Mouse (Mus musculus) spleen, postnatal 4 days (tissue): ENCODE measurements around the gene Rab5c.

Experiments used
- DNase-seq, 2 experiments: peaks; one replicate each; pipeline ENCODE4 v3.0.0; 2022; ENCODE audit warnings: low spot score in 2 of 2

The Rab5c gene

GRCm38 (mm10) chr11:100754021-100754692, 16.1 kb upstream of the Rab5c start:
- DNase-seq: no peak

- DNase-seq: no peak
Observed at GRCm38 (mm10) chr11:100752294-100752693, 14.3 kb upstream of the Rab5c start.

- no peak for DNase-seq
Observed at GRCm38 (mm10) chr11:100750127-100750526, 12.1 kb upstream of the Rab5c start.

- no peak for DNase-seq
Observed at GRCm38 (mm10) chr11:100749469-100749868, 11.5 kb upstream of the Rab5c start.

GRCm38 (mm10) chr11:100748620-100749019, 10.6 kb upstream of the Rab5c start:
- no peak for DNase-seq

GRCm38 (mm10) chr11:100747114-100747513, 9.1 kb upstream of the Rab5c start:
- DNase-seq: no peak

GRCm38 (mm10) chr11:100746546-100746945, 8.5 kb upstream of the Rab5c start:
- no peak for DNase-seq

GRCm38 (mm10) chr11:100745085-100745484, 7.1 kb upstream of the Rab5c start:
- DNase-seq: peak; percentile 51 to 79

GRCm38 (mm10) chr11:100741348-100741747, 3.3 kb upstream of the Rab5c start:
- no peak for DNase-seq

DNA sequence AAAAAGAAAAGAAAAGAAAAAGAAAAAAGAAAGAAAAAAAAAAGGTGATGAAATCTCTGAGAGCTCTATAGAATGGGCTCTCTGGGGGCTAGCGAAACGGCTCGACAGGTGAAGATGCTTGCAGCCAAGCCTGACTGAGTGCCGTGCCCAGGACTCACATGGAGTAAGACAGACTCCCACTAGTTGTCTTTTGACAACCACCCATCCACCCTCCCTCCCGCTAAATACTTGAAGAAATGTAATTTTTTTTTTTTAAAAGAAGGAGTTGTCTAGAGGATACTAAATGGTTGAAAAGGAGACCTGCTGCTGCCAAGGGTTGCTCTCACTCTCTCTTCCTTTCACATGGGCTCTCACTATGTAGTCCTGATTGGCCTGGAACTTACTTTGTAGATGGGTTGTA, 734 bp upstream of the Rab5c start:
- no peak for DNase-seq

DNA sequence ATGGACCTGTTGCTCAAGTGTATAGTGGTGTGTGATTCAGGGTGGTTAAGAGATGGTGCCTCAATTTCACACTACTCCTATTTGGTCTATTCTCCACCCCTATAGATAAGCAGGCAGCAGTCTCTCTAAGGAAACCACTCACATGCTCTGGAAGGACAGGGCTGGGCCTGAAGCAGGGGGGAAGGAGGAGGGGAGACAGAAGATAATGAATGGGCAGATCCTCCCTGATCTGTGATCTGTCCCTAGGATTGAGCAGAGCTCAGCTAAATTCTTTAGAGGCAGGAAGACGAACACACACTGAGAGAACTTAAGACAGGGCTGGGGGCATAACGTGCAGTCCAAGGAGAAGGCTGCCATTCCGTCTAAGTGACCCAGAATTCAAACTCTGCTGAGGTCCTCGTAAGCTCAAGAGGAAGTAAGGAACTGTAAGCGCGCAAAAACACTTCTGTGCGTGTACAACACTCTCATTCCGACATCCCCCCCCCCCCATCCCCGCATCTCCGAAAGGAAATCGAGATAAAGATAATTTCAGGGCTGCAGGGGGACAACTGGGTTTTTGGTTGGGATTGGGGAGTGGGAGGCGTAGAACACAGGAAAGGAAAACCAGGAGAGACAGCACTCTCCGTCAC, 796 bp downstream of the Rab5c start:
- DNase-seq: peak in 1 of 2 experiments; percentile 46

DNA sequence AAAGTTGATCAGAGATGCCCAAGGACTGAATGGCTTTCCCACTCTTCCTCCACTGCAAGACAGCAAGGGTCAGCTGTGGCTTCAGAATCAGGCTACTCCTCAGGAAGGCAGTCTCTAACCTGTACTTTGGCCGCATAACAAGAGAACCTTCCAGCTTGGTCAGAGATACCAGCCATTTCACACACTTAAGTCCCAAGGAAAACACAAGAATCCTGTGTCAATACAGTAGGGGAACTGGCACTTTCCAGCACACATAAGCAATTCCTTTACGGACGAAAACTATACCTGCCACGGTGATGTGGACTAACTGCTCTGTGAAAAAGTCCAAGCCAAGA, 1.3 kb downstream of the Rab5c start:
- DNase-seq: no peak

DNA sequence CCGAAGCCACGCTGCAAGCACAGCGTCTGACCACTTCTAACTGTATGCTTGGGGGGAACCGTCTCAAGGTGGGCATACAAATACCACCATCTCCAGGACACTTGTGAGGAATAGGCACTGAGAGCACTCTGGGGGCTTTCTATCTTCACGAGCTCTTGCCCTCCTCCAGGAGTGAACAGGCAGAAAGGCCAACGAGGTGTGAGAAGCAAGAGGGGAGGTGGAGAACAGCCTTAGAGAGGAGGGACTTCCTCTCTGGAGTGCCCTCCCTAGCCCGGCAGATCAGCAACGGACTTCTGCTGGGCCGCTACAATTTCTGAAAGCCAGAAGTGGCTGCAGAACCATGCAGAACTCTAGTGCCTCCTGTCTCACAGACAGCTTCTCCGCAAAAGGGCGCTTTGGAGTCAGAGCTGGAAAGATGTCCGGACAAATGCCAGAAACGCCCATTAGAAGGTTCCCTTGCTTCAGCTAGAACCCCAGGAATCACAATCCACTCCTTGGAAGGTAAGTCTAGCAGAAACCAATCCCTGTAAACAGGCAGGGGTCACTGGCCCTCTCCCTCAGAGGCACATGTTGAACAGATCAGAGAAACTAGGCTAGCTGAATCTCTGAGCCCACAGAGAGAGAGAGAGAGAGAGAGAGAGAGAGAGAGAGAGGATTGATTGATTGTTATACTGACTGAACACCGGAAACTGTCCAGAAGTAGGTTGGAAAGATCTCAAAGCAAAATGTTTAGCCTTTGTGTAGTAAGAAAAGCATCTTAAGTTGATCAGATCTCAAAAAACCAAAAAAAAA, 1.9 kb downstream of the Rab5c start:
- no peak for DNase-seq

DNA sequence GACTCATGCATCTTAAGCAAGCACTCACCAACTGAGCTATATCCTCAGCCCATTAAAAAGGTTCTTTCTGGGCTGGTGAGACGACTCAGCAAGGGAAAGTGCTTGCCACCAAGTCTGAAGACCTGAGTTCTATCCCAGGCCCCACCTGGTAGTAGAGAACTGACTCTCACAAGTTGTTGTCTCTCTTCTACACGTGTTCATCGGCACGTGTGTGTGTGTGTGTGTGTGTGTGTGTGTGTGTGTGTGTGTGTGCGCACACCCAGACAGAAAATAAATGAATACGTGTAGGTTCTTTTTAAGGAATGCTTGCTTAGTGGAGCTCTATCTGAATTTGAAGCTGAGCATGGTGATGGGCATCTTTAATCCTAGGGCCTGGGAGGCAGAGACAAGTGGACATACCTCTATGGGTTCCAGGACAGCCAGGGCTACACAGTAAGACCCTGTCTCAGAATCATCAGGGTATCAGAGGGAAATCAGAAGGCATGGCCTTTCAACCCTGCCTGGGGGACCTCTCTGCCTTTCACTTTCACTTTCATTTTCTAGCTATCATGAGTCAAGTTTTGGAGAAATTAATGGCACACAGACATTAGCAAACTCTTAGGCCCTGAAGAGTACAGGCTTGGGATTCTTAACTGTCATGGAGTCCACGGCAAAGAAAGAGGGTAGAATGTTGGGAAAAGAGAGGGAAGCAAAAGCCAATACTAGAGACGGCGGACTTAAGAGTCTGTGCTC, 2.7 kb downstream of the Rab5c start:
- DNase-seq: no peak

DNA sequence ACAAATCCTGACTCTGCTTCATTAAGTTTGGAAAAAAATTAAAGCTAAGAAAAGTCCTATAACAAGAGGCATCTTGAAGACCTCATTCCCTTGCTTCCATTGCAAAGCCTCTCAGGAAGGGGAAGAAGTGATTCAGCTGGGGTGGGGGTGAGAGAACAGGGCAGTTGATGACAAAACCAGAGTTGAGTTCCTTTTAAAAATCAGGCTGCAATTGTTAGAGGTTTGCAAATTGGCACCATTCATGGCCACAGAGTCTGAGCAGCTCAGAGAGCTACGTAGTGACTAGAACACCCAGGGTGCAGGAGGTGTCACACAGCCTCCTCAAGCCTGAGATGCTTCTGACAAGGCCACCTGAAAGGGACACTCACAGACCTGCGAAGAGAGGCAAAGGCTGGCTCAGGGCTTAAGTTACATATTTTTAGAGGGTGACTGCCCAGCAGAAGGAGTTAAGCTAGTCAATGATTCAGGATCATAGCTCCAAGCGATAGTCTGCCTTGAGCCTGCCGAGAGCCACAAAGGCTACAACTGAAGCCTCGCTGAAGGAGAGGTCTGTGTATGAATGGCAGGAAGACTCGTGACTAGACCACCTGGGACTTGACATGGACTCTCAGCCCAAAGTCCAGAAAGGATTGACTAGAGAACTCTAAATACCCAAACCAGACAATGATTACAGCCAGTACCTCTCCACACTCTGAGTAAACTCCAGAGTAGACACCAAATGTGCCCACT, 7.4 kb downstream of the Rab5c start:
- DNase-seq: no peak

DNA sequence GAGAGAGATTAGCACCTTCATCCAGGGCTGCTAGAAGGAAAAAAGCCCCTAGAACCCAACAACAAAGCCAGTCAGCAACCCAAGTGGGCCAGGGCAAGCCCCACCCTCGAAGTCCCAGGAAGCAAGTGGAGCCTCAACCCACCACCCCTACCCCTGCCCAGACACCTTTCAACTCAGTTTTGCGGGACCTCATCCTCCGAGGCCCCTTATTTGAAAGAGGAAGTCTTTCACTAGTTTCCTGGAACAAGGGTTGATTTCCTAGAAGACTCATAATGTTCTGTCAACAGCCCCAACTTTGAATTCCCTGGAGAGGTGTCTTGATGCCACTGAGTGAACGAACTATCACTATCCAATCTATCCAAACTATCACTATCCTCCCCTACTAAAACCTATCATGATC, 8.0 kb downstream of the Rab5c start:
- DNase-seq: no peak

- DNase-seq: no peak
Observed at GRCm38 (mm10) chr11:100728601-100729000, 9.4 kb downstream of the Rab5c start.

DNA sequence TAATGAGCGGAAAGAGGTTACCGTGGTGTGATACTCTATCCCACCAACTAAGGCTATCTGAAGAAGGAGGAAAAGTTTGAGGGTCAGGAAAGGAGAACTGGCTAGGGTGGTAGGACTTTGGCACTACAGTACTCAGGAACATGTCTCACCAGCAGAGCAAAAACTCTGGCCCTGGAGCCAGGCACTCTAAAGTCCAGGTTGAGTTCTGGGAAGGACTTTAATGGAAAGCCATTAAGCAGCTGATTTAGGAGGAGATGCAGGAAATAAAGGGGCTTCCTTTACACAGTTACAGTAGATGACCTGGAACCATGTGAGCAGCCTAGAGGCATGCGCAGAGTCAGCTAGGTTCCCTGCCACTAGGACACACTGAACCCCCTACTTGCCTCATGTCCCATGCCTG, 10.8 kb downstream of the Rab5c start:
- DNase-seq: no peak

DNA sequence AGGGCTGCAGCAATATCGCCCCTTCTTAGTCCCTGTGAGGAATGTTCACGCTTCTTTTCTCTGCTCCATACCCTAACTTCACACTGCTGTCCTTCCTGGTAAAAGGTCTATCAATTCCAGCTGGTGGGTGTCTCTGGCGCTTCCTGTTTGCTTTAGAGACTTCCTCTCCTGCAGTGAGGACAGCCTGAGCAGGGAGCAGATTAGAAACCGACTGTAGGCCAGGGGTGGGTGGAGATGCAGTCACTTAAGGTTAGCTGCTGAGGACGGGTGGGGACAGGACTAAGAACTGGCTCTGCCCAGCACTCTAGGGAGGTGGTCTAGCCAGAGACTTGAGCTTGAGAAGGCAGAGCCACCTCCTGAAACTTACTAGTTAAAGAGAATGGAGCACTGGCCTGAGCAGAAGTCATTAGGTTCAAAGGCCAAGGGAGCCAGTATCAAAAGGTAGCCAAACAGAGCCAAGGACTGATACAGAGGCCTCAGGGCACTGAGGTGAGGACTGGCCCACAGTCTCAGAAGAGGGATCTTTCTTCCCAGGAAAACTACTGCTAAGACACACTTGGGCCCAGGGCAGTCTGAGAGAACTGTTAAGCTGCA, 13.0 kb downstream of the Rab5c start:
- DNase-seq: no peak

GRCm38 (mm10) chr11:100722493-100723028, 15.5 kb downstream of the Rab5c start:
- DNase-seq: no peak
